Mouse (Mus musculus) hindbrain, postnatal 0 days (tissue): ENCODE data around the gene Rasal1. TPM values are rescaled to one million over a fixed set of nuclear protein-coding genes. Genes with fewer than 3 reads are reported as not detected.

Experiments used
- ATAC-seq: fragments of 200-750 bp; cut with Nextera tagmentation; 2 replicates; pipeline ENCODE4 v1.8.0; 2017; ENCODE audit warnings: mild to moderate bottlenecking, moderate TSS enrichment, moderate library complexity
- DNase-seq: peaks from one replicate; pipeline ENCODE4 v3.0.0-alpha.2; 2015; ENCODE audit warnings: low spot score
- H3K27ac ChIP-seq: fragments of 300-500 bp; sonication (generic); 2 replicates; pipeline ENCODE4 v1.5.1; 2014; ENCODE audit warnings: mild to moderate bottlenecking
- H3K27me3 ChIP-seq: fragments of 300-500 bp; sonication (generic); 2 replicates; pipeline ENCODE4 v1.6.1; 2014; ENCODE audit warnings: low read length, mixed read lengths; ENCODE audit not compliant: insufficient read depth
- H3K36me3 ChIP-seq: fragments of 300-500 bp; sonication (generic); 2 replicates; pipeline ENCODE4 v1.6.1; 2014; ENCODE audit warnings: low read length, mixed read lengths; ENCODE audit not compliant: insufficient read depth
- H3K4me1 ChIP-seq: fragments of 300-500 bp; sonication (generic); 2 replicates; pipeline ENCODE4 v1.6.1; 2014; ENCODE audit warnings: antibody characterized with exemption, low read length, mixed read lengths; ENCODE audit not compliant: insufficient read depth
- H3K4me2 ChIP-seq: fragments of 300-500 bp; sonication (generic); 2 replicates; pipeline ENCODE4 v1.6.1; 2014; ENCODE audit warnings: low read depth, mild to moderate bottlenecking, low read length, moderate library complexity, mixed read lengths
- H3K4me3 ChIP-seq: fragments of 300-500 bp; sonication (generic); 2 replicates; pipeline ENCODE4 v1.5.1; 2014; ENCODE audit warnings: low read length
- H3K9ac ChIP-seq: fragments of 300-500 bp; sonication (generic); replicated peaks from 2 replicates; pipeline ENCODE4 v1.6.1; 2014; ENCODE audit warnings: mild to moderate bottlenecking, low read length, moderate library complexity, mixed read lengths
- H3K9me3 ChIP-seq: fragments of 300-500 bp; sonication (generic); 2 replicates; pipeline ENCODE4 v1.6.1; 2016; ENCODE audit warnings: low read length, mixed read lengths
- CTCF ChIP-seq: IDR thresholded peaks from 2 replicates; pipeline ENCODE4 v1.5.1; 2016; ENCODE audit warnings: antibody characterized with exemption, control low read depth, low read depth
- WGBS: fragments of 180-500 bp; shearing (Covaris S2); extraction: QIAGEN DNeasy Blood & Tissue Kit; methylation state at CpG from one replicate; pipeline ENCODE4 v1.1.7; 2014; 5-methylcytosine and 5-hydroxymethylcytosine counted together
- polyA plus RNA-seq: library from polyadenylated mRNA; unstranded; fragments of >200 nt; fragmentation: Nextera tagmentation; extraction: Ambion mirVana; gene quantifications from 2 replicates; pipeline ENCODE4 v1.2.1, GENCODE M21; 2015
- total RNA-seq: library from RNA; depleted of rRNA; stranded (reverse); fragments of >200 nt; gene quantifications from 2 replicates; pipeline ENCODE4 v1.2.3, GENCODE M21; 2014

The Rasal1 gene
- total and polyA plus RNA-seq, 2 experiments from 2014 or later, result 4.7 to 8.2 TPM

- no peak overlapping the region for H3K4me3 ChIP-seq
- no peaks in the 10 kb centered on the region for H3K36me3 ChIP-seq
- no peaks in the 10 kb centered on the region for H3K9me3 ChIP-seq
- H3K4me1 ChIP-seq, result peaks cover 32% of the 10 kb centered on the region
- H3K4me2 ChIP-seq, result no peak overlapping the region
- H3K27ac ChIP-seq, result no peak overlapping the region
- no peak overlapping the region for H3K9ac ChIP-seq
- 65% methylated on average over 2 of the region's 2 CpGs for WGBS
- DNase-seq, result no peak
- no peak for TF ChIP-seq CTCF
- ATAC-seq, result no peak
- H3K27me3 ChIP-seq, result no peaks in the 10 kb centered on the region
Observed at GRCm38 (mm10) chr5:120702969-120703368, 54.4 kb downstream of the Rasal1 start.

DNA sequence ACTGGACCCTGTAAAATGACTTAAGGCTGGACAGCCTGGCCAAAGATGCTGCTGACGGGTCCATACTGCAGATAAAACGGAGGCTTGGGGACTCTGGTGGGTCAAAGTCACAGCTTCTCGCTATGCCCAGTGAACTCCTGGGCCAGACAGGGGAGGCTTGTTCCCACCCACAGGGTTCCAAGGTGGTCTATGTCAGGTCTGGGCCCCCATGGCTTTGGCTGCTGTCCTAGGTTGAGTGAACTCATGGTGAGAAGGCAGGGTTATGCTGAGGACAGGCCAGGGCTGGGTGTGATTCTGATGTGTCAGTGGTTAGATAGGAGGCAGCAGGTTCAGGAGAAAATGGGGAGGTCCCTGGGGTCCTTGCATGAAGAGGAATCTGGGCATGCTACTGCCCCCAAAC lies 55.0 kb downstream of the Rasal1 start:
- peaks cover 25% of the 10 kb centered on the region for H3K4me1 ChIP-seq
- DNase-seq, result no peak
- H3K9ac ChIP-seq, result no peak overlapping the region
- WGBS, result 86% methylated on average over 3 of the region's 3 CpGs
- no peak for TF ChIP-seq CTCF
- H3K27ac ChIP-seq, result no peak overlapping the region
- no peaks in the 10 kb centered on the region for H3K36me3 ChIP-seq
- H3K27me3 ChIP-seq, result no peaks in the 10 kb centered on the region
- no peaks in the 10 kb centered on the region for H3K9me3 ChIP-seq
- no peak overlapping the region for H3K4me2 ChIP-seq
- ATAC-seq, result no peak
- no peak overlapping the region for H3K4me3 ChIP-seq

GRCm38 (mm10) chr5:120704421-120704820 lies 55.8 kb downstream of the Rasal1 start:
- no peak overlapping the region for H3K27ac ChIP-seq
- no peak overlapping the region for H3K4me2 ChIP-seq
- H3K4me1 ChIP-seq, result peaks cover 19% of the 10 kb centered on the region
- no peak for TF ChIP-seq CTCF
- 0 out of 2 replicates have a peak overlapping the region, but pooled peaks have one; percentile 9 for H3K9ac ChIP-seq
- 38% methylated on average over 6 of the region's 6 CpGs for WGBS
- no peak overlapping the region for H3K4me3 ChIP-seq
- no peak for DNase-seq
- no peaks in the 10 kb centered on the region for H3K9me3 ChIP-seq
- no peaks in the 10 kb centered on the region for H3K27me3 ChIP-seq
- no peak for ATAC-seq
- no peaks in the 10 kb centered on the region for H3K36me3 ChIP-seq

GRCm38 (mm10) chr5:120706541-120706940 lies 57.9 kb downstream of the Rasal1 start:
- peak; percentile 67 for DNase-seq
- TF ChIP-seq CTCF, result no peak
- no peak for ATAC-seq
- Histone ChIP-seq H3K27me3 (no peaks in the 10 kb centered on the region), H3K4me1 (peaks cover 22% of the 10 kb centered on the region), H3K27ac (no peak overlapping the region), H3K4me2 (peak overlapping the region; percentile 51), H3K9me3 (no peaks in the 10 kb centered on the region), H3K4me3 (peak overlapping the region; percentile 18; the same call in 1 of the 2 replicates), H3K9ac (peak overlapping the region; percentile 45), H3K36me3 (no peaks in the 10 kb centered on the region)
- 3% methylated on average over 16 of the region's 16 CpGs for WGBS

DNA sequence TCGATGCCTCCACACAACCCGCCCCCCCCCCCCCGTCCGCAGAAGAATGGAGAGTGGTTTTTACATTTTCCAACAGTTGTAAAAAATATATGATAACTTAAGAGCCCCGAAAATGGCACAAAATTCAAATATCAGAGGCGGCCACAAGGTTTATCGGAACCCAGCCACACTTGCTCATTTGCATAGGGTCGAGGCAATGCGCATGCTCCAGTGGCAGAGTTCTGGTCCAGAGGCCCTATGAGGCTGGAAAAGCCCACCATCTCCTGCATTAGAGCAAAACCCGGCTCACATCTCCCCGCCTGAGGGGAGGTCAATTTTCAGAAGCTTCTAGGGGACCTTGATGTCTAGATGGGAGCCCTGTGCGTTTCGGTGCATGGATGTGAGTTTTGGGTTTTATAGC lies 58.4 kb downstream of the Rasal1 start:
- Histone ChIP-seq H3K27ac (no peak overlapping the region), H3K9me3 (no peaks in the 10 kb centered on the region), H3K36me3 (no peaks in the 10 kb centered on the region), H3K9ac (peak overlapping the region; percentile 45), H3K27me3 (no peaks in the 10 kb centered on the region), H3K4me1 (peaks cover 22% of the 10 kb centered on the region), H3K4me2 (peak overlapping the region; percentile 51), H3K4me3 (peak overlapping the region; percentile 18; the same call in 1 of the 2 replicates)
- 33% methylated on average over 13 of the region's 13 CpGs for WGBS
- ATAC-seq (no peak), DNase-seq (peak; percentile 45)
- TF ChIP-seq CTCF, result no peak

GRCm38 (mm10) chr5:120710161-120710825 lies 61.7 kb downstream of the Rasal1 start:
- H3K27ac ChIP-seq, result peak overlapping the region; percentile 92
- DNase-seq, result peak; percentile 76

DNA sequence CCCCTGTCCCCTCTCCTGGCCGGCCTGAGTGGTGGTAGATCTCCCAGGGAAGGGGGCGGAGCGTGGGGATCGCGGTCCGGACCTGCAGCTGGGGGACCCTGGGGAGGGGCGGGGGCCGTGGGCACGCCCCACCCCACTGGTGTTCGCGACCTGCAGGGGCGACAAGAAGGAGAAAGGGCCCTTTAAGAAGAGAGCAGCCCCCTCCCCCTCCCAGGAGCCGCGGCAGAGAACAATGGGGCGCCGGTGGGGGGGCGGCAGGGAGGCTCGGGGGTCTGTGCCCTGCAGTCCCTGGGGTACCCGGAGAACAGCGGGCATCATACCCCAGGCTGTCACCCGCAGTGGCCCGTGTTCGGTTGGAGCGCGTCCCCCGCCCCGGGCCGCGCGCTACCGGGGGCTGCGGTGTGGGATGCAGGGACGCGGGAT lies 62.2 kb downstream of the Rasal1 start:
- Histone ChIP-seq H3K4me3 (peak overlapping the region; percentile 81), H3K4me2 (peak overlapping the region; percentile 89), H3K27me3 (no peaks in the 10 kb centered on the region), H3K9ac (peak overlapping the region; percentile 96), H3K36me3 (no peaks in the 10 kb centered on the region), H3K4me1 (peaks cover 19% of the 10 kb centered on the region), H3K27ac (peak overlapping the region; percentile 92), H3K9me3 (no peaks in the 10 kb centered on the region)
- DNase-seq, result peak; percentile 63
- TF ChIP-seq CTCF, result no peak
- WGBS, result 0% methylated on average over 21 of the region's 34 CpGs
- ATAC-seq, result peak; percentile 10

More at GRCm38 (mm10) chr5:120710161-120710825, 61.7 kb downstream of the Rasal1 start:
- no peak; the same call in 1 of the 2 replicates for TF ChIP-seq CTCF
- 2% methylated on average over 39 of the region's 40 CpGs for WGBS
- Histone ChIP-seq H3K36me3 (no peaks in the 10 kb centered on the region), H3K4me3 (peak overlapping the region; percentile 81), H3K4me1 (peaks cover 19% of the 10 kb centered on the region), H3K9ac (peak overlapping the region; percentile 96), H3K4me2 (peak overlapping the region; percentile 89), H3K9me3 (no peaks in the 10 kb centered on the region), H3K27me3 (no peaks in the 10 kb centered on the region)
- peak; percentile 41 for ATAC-seq
